Mouse (Mus musculus): ENCODE data around the gene Pcbp2. TPM values are rescaled to one million over a fixed set of nuclear protein-coding genes. Genes with fewer than 3 reads are reported as not detected.
A peak's percentile ranks its signal among the peaks of the same experiment; 100 is the strongest.

The Pcbp2 gene
- polyA plus RNA-seq, 1 experiment from 2014 or later: 191 TPM

DNA sequence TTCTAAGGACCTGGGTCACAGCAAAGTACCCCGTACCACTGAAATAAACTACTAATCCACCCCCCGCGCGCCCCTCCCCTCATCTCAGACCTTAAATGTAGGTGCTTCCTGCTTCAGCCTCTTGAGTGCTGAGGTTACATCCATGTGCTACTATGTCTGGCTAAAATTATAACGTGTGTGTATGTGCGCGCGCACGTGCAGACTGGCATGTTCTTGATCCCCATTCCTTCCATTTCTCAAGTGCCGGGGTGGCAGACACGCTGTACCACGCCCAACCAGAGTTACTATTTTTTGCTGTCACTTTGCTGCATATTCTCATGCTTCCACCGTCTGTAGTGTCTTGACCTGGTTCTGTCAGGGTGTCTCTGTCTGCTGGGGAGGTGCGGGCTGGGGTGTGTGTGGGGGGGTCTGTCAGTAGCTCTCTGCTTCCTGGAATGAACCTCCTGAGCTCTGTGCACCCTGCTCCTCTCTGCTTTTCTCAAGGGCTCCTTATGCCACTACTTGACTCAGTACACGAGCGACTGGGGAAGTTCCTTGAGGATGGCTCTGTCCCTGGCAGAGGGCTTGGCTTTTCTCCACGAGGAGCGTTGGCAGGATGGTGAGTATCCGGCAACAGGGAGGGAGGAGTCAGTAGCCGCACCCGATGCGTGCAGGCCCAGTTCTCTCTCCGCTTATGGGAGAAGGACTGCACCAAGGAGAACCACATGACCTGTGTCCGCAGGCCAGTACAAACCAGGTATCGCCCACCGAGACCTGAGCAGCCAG lies 18.5 kb upstream of the Pcbp2 start:
- no peak for ATAC-seq (replicated peaks; ENCODE audit: low FRiP score, low read depth)
- Histone ChIP-seq H3K36me3 (ENCODE audit: insufficient read depth, low read length) (no peaks in the 10 kb centered on the region), H3K4me2 (ENCODE audit: low read length) (no peak overlapping the region), H3K27ac (no peak overlapping the region), H3K9me3 (replicated peaks; ENCODE audit: low read length) (no peaks in the 10 kb centered on the region), H3K9ac (ENCODE audit: low read depth, low read length) (no peak overlapping the region), H3K4me1 (replicated peaks; ENCODE audit: insufficient read depth, low read length) (no peaks in the 10 kb centered on the region), H3K4me3 (replicated peaks; ENCODE audit: low read depth, low read length) (no peak overlapping the region), H3K27me3 (ENCODE audit: insufficient read depth, low read length) (no peaks in the 10 kb centered on the region)
- DNase-seq (ENCODE audit: low spot score): no peak
- 83% methylated on average over 26 of the region's 26 CpGs for WGBS
- no peak for TF ChIP-seq CTCF (IDR thresholded peaks at IDR 0.05; ENCODE audit: low read depth)

DNA sequence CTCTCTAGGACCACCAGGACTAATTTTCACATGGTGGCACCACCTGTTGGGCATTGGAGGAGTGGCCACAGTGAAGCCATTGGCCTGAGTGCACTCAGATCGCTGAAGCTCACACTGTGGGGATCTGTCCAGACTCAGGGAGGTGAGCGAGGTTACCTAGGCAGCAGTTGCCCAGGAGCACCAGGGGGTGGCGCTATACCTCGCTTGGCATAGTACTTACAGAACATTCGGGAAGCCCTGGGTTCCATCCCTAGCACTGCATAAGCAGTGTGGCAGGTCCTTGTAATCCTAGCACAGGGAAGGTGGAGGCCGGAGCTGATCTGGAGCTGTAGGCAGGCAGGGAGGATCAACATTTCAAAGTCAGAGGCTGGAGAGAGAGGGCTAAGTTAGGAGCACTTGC lies 14.3 kb upstream of the Pcbp2 start:
- ATAC-seq (replicated peaks; ENCODE audit: low FRiP score, low read depth) (no peak; the same call in 1 of the 2 replicates), DNase-seq (ENCODE audit: low spot score) (no peak)
- H3K27ac ChIP-seq: no peak overlapping the region
- no peak overlapping the region for H3K4me2 ChIP-seq (ENCODE audit: low read length)
- no peaks in the 10 kb centered on the region for H3K9me3 ChIP-seq (replicated peaks; ENCODE audit: low read length)
- peak; percentile 59 for TF ChIP-seq CTCF (IDR thresholded peaks at IDR 0.05; ENCODE audit: low read depth)
- no peak overlapping the region for H3K4me3 ChIP-seq (replicated peaks; ENCODE audit: low read depth, low read length)
- WGBS: 41% methylated on average over 6 of the region's 6 CpGs
- H3K9ac ChIP-seq (ENCODE audit: low read depth, low read length): no peak overlapping the region
- no peaks in the 10 kb centered on the region for H3K4me1 ChIP-seq (replicated peaks; ENCODE audit: insufficient read depth, low read length)
- H3K27me3 ChIP-seq (ENCODE audit: insufficient read depth, low read length): no peaks in the 10 kb centered on the region
- H3K36me3 ChIP-seq (ENCODE audit: insufficient read depth, low read length): no peaks in the 10 kb centered on the region

DNA sequence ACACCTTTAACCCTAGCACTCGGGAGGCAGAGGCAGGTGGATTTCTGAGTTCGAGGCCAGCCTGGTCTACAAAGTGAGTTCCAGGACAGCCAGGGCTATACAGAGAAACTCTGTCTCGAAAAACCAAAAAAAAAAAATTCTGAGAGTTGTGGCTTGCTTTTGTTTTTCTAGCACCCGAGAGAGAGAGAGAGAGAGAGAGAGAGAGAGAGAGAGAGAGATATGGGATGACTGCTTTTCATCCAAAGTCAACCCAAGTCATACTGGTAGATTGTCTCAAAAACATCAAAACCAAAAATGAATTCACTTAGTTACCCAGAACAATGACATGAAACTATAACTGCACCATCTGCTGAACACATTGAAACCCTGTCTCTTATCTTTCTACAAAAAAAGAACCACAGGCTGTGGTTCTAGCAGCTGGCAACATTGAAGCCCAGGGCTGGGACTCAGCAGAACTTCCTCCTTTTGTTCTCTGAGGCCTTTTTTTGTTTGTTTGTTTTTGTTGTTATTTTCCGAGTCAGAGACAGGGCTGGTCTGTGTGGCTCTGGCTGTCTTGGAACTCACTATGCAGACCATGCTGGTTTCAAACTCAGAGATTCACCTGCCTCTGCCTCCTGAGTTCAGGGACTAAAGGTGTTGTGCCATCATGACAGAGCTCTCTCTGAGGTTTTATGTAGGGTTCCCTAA lies 12.1 kb upstream of the Pcbp2 start:
- Histone ChIP-seq H3K4me2 (ENCODE audit: low read length) (peak overlapping the region; percentile 71), H3K36me3 (ENCODE audit: insufficient read depth, low read length) (no peaks in the 10 kb centered on the region), H3K9me3 (replicated peaks; ENCODE audit: low read length) (no peaks in the 10 kb centered on the region), H3K9ac (ENCODE audit: low read depth, low read length) (no peak overlapping the region), H3K27me3 (ENCODE audit: insufficient read depth, low read length) (no peaks in the 10 kb centered on the region), H3K27ac (no peak overlapping the region), H3K4me1 (replicated peaks; ENCODE audit: insufficient read depth, low read length) (no peaks in the 10 kb centered on the region), H3K4me3 (replicated peaks; ENCODE audit: low read depth, low read length) (no peak overlapping the region)
- ATAC-seq (replicated peaks; ENCODE audit: low FRiP score, low read depth) (no peak), DNase-seq (ENCODE audit: low spot score) (no peak)
- no peak for TF ChIP-seq CTCF (IDR thresholded peaks at IDR 0.05; ENCODE audit: low read depth)
- WGBS: 73% methylated on average over 5 of the region's 5 CpGs

DNA sequence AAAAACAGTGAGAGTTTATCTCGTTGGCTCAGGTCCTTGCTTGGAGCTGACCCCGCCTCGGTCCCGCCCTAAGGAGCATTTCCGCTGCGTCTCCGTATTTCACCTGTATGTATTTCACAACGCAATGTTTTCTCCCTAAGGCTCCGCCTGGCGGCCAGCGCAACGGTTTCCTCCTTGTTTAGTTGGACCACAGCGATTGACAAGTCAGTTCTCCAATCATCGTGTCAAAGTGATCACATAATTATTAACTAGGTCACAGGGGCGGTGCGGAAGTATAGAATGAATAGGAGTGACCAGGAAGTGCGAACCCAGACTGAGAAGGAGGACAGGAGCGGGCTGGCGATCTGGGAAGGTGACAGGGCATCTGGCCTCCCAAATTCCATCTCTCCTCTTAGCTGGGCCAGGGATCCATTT lies 11.4 kb upstream of the Pcbp2 start, which contains the start of gene Prr13:
Prr13 (plus strand) TSS at position 125 of the 414 bp plus-strand sequence.
- TF ChIP-seq CTCF (IDR thresholded peaks at IDR 0.05; ENCODE audit: low read depth): peak; percentile 86
- Histone ChIP-seq H3K9ac (ENCODE audit: low read depth, low read length) (peak within 1 kb of the TSS; percentile 46), H3K27me3 (ENCODE audit: insufficient read depth, low read length) (no peaks in the 10 kb centered on the region), H3K4me3 (replicated peaks; ENCODE audit: low read depth, low read length) (peak within 1 kb of the TSS; percentile 37), H3K4me2 (ENCODE audit: low read length) (peak within 1 kb of the TSS; percentile 71), H3K27ac (peak within 1 kb of the TSS; percentile 42; the same call in 1 of the 2 replicates), H3K4me1 (replicated peaks; ENCODE audit: insufficient read depth, low read length) (no peaks in the 10 kb centered on the region), H3K36me3 (ENCODE audit: insufficient read depth, low read length) (no peaks in the 10 kb centered on the region), H3K9me3 (replicated peaks; ENCODE audit: low read length) (no peaks in the 10 kb centered on the region)
- DNase-seq (ENCODE audit: low spot score) (peak; percentile 95), ATAC-seq (replicated peaks; ENCODE audit: low FRiP score, low read depth) (peak; percentile 86)
- WGBS: under 1% methylated on average over 19 of the region's 19 CpGs

DNA sequence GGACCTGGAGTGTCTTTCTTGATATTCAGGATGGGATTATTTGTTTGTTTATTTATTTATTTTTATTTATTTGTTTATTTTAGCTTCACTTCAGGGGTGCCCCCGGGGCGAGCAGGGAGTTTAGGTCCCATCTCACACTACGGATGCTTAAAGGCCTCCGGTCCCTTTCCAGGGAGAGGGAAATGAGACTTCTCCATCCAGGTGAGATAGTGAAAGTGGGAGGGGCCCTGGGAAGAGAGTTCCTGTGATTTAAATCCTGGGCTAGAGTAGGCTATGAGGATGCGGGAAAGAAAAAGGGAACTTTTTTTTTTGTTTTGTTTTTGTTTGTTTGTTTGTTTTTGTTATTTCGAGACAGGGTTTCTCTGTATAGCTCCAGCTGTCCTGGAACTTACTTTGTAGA lies 11.0 kb upstream of the Pcbp2 start:
- no peaks in the 10 kb centered on the region for H3K9me3 ChIP-seq (replicated peaks; ENCODE audit: low read length)
- DNase-seq (ENCODE audit: low spot score): no peak
- TF ChIP-seq CTCF (IDR thresholded peaks at IDR 0.05; ENCODE audit: low read depth): no peak
- ATAC-seq (replicated peaks; ENCODE audit: low FRiP score, low read depth): no peak
- no peaks in the 10 kb centered on the region for H3K36me3 ChIP-seq (ENCODE audit: insufficient read depth, low read length)
- 32% methylated on average over 6 of the region's 6 CpGs for WGBS
- H3K27me3 ChIP-seq (ENCODE audit: insufficient read depth, low read length): no peaks in the 10 kb centered on the region
- H3K9ac ChIP-seq (ENCODE audit: low read depth, low read length): peak overlapping the region; percentile 46
- H3K4me1 ChIP-seq (replicated peaks; ENCODE audit: insufficient read depth, low read length): no peaks in the 10 kb centered on the region
- H3K4me2 ChIP-seq (ENCODE audit: low read length): peak overlapping the region; percentile 71
- peak overlapping the region; percentile 42; the same call in 1 of the 2 replicates for H3K27ac ChIP-seq
- H3K4me3 ChIP-seq (replicated peaks; ENCODE audit: low read depth, low read length): peak overlapping the region; percentile 37

DNA sequence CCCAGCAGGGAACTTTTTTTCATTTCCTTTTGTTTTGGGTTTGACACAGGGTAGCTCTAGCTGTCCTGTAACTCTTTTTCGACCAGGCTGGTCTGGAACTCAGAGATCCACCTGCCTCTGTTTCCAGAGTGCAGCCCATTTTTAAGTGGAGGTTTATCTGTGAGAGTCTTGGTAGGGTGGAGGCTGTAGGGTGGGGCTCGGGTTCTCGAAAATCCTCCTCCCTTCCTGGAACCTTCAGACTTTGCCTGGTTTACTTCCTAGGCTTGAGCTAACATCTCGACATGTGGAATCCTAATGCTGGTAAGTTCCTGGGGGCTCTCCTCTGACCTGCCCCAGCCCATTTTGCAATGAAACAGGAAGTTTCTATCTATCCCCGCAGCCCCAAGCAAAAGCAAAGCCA lies 10.5 kb upstream of the Pcbp2 start:
- H3K9ac ChIP-seq (ENCODE audit: low read depth, low read length): no peak overlapping the region; the same call in 1 of the 2 replicates
- ATAC-seq (replicated peaks; ENCODE audit: low FRiP score, low read depth): no peak
- 65% methylated on average over 5 of the region's 5 CpGs for WGBS

More for the DNA sequence above, 10.5 kb upstream of the Pcbp2 start:
- Histone ChIP-seq H3K9me3 (replicated peaks; ENCODE audit: low read length) (no peaks in the 10 kb centered on the region), H3K27me3 (ENCODE audit: insufficient read depth, low read length) (no peaks in the 10 kb centered on the region), H3K36me3 (ENCODE audit: insufficient read depth, low read length) (no peaks in the 10 kb centered on the region), H3K27ac (no peak overlapping the region), H3K4me2 (ENCODE audit: low read length) (peak overlapping the region; percentile 71), H3K4me3 (replicated peaks; ENCODE audit: low read depth, low read length) (no peak overlapping the region), H3K4me1 (replicated peaks; ENCODE audit: insufficient read depth, low read length) (no peaks in the 10 kb centered on the region)
- no peak for TF ChIP-seq CTCF (IDR thresholded peaks at IDR 0.05; ENCODE audit: low read depth)
- no peak for DNase-seq (ENCODE audit: low spot score)

Measured in kidney, postnatal 0 days (tissue).